Mouse (Mus musculus) liver, postnatal 0 days (tissue): ENCODE measurements at regions not wholly inside any gene's neighbourhood (a gene's known extent, or its start where the extent isn't known, plus 50 kb on each side); places are given as distances from the start of the nearest gene placed in this dataset.

Experiments
- ATAC-seq: fragments of 200-750 bp; cut with Nextera tagmentation; 2 replicates; pipeline ENCODE4 v1.8.0; 2017; ENCODE audit warnings: mild to moderate bottlenecking, moderate library complexity
- DNase-seq: peaks from one replicate; pipeline ENCODE4 v3.0.0-alpha.2; 2016
- H3K27ac ChIP-seq: fragments of 300-500 bp; sonication (generic); 2 replicates; pipeline ENCODE4 v1.5.1; 2014; ENCODE audit warnings: antibody characterized with exemption, moderate library complexity, mild to moderate bottlenecking, low read depth
- H3K27me3 ChIP-seq: fragments of 300-500 bp; sonication (generic); 2 replicates; pipeline ENCODE4 v1.6.1; 2014; ENCODE audit warnings: low read length, control low read depth, mixed read lengths; ENCODE audit not compliant: insufficient read depth
- H3K36me3 ChIP-seq: fragments of 300-500 bp; sonication (generic); replicated peaks from 2 replicates; pipeline ENCODE4 v1.6.1; 2014; ENCODE audit warnings: mild to moderate bottlenecking, control low read depth, low read length, moderate library complexity, mixed read lengths; ENCODE audit not compliant: insufficient read depth
- H3K4me1 ChIP-seq: fragments of 300-500 bp; sonication (generic); 2 replicates; pipeline ENCODE4 v1.6.1; 2014; ENCODE audit warnings: antibody characterized with exemption, mild to moderate bottlenecking, control low read depth; ENCODE audit not compliant: insufficient read depth
- H3K4me2 ChIP-seq: fragments of 300-500 bp; sonication (generic); 2 replicates; pipeline ENCODE4 v1.6.1; 2014; ENCODE audit warnings: low read depth, mild to moderate bottlenecking, low read length, moderate library complexity, mixed read lengths
- H3K4me3 ChIP-seq: fragments of 300-500 bp; sonication (generic); 2 replicates; pipeline ENCODE4 v1.5.1; 2014; ENCODE audit warnings: low read depth, low read length
- H3K9ac ChIP-seq: fragments of 300-500 bp; sonication (generic); replicated peaks from 2 replicates; pipeline ENCODE4 v1.6.1; 2014; ENCODE audit warnings: mild to moderate bottlenecking, moderate library complexity
- H3K9me3 ChIP-seq: fragments of 300-500 bp; sonication (generic); 2 replicates; pipeline ENCODE4 v1.6.1; 2016; ENCODE audit warnings: mild to moderate bottlenecking, control low read depth, low read length, mixed read lengths
- CTCF ChIP-seq: sonication (generic); IDR thresholded peaks from 2 replicates; pipeline ENCODE4 v1.5.1; 2016; ENCODE audit warnings: antibody characterized with exemption, low read depth
- EP300 ChIP-seq: IDR thresholded peaks from 2 replicates; pipeline ENCODE4 v1.6.1; 2016; ENCODE audit warnings: antibody characterized with exemption, low read depth, mild to moderate bottlenecking
- WGBS: fragments of 180-500 bp; shearing (Covaris S2); extraction: QIAGEN DNeasy Blood & Tissue Kit; methylation state at CpG from one replicate; pipeline ENCODE4 v1.1.7; 2014; ENCODE audit not compliant: insufficient replicate concordance; 5-methylcytosine and 5-hydroxymethylcytosine counted together

- Histone ChIP-seq H3K27ac (no peak overlapping the region), H3K36me3 (no peaks in the 10 kb centered on the region), H3K4me1 (no peaks in the 10 kb centered on the region), H3K4me3 (no peak overlapping the region), H3K4me2 (no peak overlapping the region), H3K9me3 (no peaks in the 10 kb centered on the region), H3K27me3 (no peaks in the 10 kb centered on the region), H3K9ac (no peak overlapping the region)
- WGBS = 65% methylated on average over 2 of the region's 2 CpGs
- TF ChIP-seq EP300 = no peak
- TF ChIP-seq CTCF = no peak
- DNase-seq (no peak), ATAC-seq (no peak)
Observed at GRCm38 (mm10) chr13:83879561-83879960, 342.5 kb upstream of the Tmem161b start.

GRCm38 (mm10) chr13:83880305-83880704 is 341.8 kb upstream of the Tmem161b start:
- ATAC-seq = no peak
- WGBS = 71% methylated on average over 2 of the region's 2 CpGs
- Histone ChIP-seq H3K4me3 (no peak overlapping the region), H3K27me3 (no peaks in the 10 kb centered on the region), H3K27ac (no peak overlapping the region), H3K4me1 (no peaks in the 10 kb centered on the region), H3K9me3 (no peaks in the 10 kb centered on the region), H3K36me3 (no peaks in the 10 kb centered on the region), H3K4me2 (no peak overlapping the region), H3K9ac (no peak overlapping the region)
- TF ChIP-seq EP300 (no peak), CTCF (no peak)
- no peak for DNase-seq

GRCm38 (mm10) chr13:83880772-83881171 is 341.3 kb upstream of the Tmem161b start:
- no peak overlapping the region for H3K4me2 ChIP-seq
- no peak overlapping the region for H3K4me3 ChIP-seq
- no peak for DNase-seq
- WGBS = 68% methylated on average over 2 of the region's 2 CpGs
- no peaks in the 10 kb centered on the region for H3K36me3 ChIP-seq
- no peaks in the 10 kb centered on the region for H3K4me1 ChIP-seq
- no peaks in the 10 kb centered on the region for H3K9me3 ChIP-seq
- no peak for TF ChIP-seq EP300
- no peak for TF ChIP-seq CTCF
- no peak overlapping the region for H3K27ac ChIP-seq
- no peaks in the 10 kb centered on the region for H3K27me3 ChIP-seq
- no peak overlapping the region for H3K9ac ChIP-seq
- no peak for ATAC-seq

- 82% methylated on average over 1 of the region's 1 CpGs for WGBS
- H3K36me3 ChIP-seq = no peaks in the 10 kb centered on the region
- ATAC-seq (no peak), DNase-seq (no peak)
- H3K9me3 ChIP-seq = no peaks in the 10 kb centered on the region
- H3K4me3 ChIP-seq = no peak overlapping the region
- no peak for TF ChIP-seq CTCF
- no peak for TF ChIP-seq EP300
- H3K4me2 ChIP-seq = no peak overlapping the region
- no peaks in the 10 kb centered on the region for H3K27me3 ChIP-seq
- H3K9ac ChIP-seq = no peak overlapping the region
- no peak overlapping the region for H3K27ac ChIP-seq
- H3K4me1 ChIP-seq = no peaks in the 10 kb centered on the region
Observed at GRCm38 (mm10) chr13:83882839-83883238, 339.3 kb upstream of the Tmem161b start.

GRCm38 (mm10) chr13:83883821-83884220 is 338.3 kb upstream of the Tmem161b start:
- ATAC-seq (no peak), DNase-seq (no peak)
- Histone ChIP-seq H3K27me3 (no peaks in the 10 kb centered on the region), H3K9ac (no peak overlapping the region), H3K4me3 (no peak overlapping the region), H3K4me2 (no peak overlapping the region), H3K9me3 (no peaks in the 10 kb centered on the region), H3K27ac (no peak overlapping the region), H3K36me3 (no peaks in the 10 kb centered on the region), H3K4me1 (no peaks in the 10 kb centered on the region)
- WGBS = 79% methylated on average over 4 of the region's 4 CpGs
- TF ChIP-seq CTCF = no peak
- TF ChIP-seq EP300 = no peak

- Histone ChIP-seq H3K9ac (no peak overlapping the region), H3K9me3 (no peaks in the 10 kb centered on the region), H3K4me2 (no peak overlapping the region), H3K4me1 (no peaks in the 10 kb centered on the region), H3K36me3 (no peaks in the 10 kb centered on the region), H3K27ac (no peak overlapping the region), H3K4me3 (no peak overlapping the region), H3K27me3 (no peaks in the 10 kb centered on the region)
- DNase-seq (no peak), ATAC-seq (no peak)
- TF ChIP-seq EP300 (no peak), CTCF (no peak)
- 80% methylated on average over 4 of the region's 4 CpGs for WGBS
Observed at GRCm38 (mm10) chr13:83884226-83884625, 337.9 kb upstream of the Tmem161b start.
